Mouse (Mus musculus) G1E (cell line): ENCODE data around the gene Cabp4. TPM values are rescaled to one million over a fixed set of nuclear protein-coding genes. Genes with fewer than 3 reads are reported as not detected.

ENCODE experiments used
- ATAC-seq: 2 replicates; pipeline ENCODE4 v1.8.0; 2016; ENCODE audit warnings: mild to moderate bottlenecking; ENCODE audit not compliant: insufficient number of reproducible peaks, poor library complexity, low FRiP score, severe bottlenecking; ENCODE audit errors: extremely low read depth
- DNase-seq: peaks from one replicate; pipeline ENCODE4 v3.0.0; 2012; ENCODE audit warnings: low spot score
- H3K27me3 ChIP-seq: 2 replicates; pipeline ENCODE4 v1.6.1; 2012; ENCODE audit warnings: mild to moderate bottlenecking, low read length, inconsistent platforms; ENCODE audit not compliant: insufficient read depth
- H3K36me3 ChIP-seq: replicated peaks from 2 replicates; pipeline ENCODE3; 2012; ENCODE audit warnings: mild to moderate bottlenecking, inconsistent platforms
- H3K4me1 ChIP-seq: 2 replicates; pipeline ENCODE4 v1.6.1; 2012; ENCODE audit warnings: low read depth, low read length, inconsistent platforms, mixed read lengths; ENCODE audit not compliant: insufficient read depth
- H3K4me3 ChIP-seq: 2 replicates; pipeline ENCODE4 v1.5.1; 2012; ENCODE audit warnings: low read depth, mild to moderate bottlenecking, inconsistent platforms, low read length, moderate library complexity, mixed read lengths
- H3K9me3 ChIP-seq: replicated peaks from 2 replicates; pipeline ENCODE4 v1.6.1; 2012; ENCODE audit warnings: inconsistent platforms
- CTCF ChIP-seq: IDR thresholded peaks from 2 replicates; pipeline ENCODE4 v1.5.1; 2012; ENCODE audit warnings: low read depth, low read length, inconsistent platforms, mixed read lengths
- GATA1 ChIP-seq: IDR thresholded peaks from 2 replicates; pipeline ENCODE4 v1.6.1; 2012; ENCODE audit warnings: borderline replicate concordance, low read length, inconsistent platforms, mixed read lengths
- GATA2 ChIP-seq: IDR thresholded peaks from 2 replicates; pipeline ENCODE4 v1.6.1; 2012; ENCODE audit warnings: low read depth, low read length, inconsistent platforms, borderline replicate concordance
- POLR2AphosphoS5 ChIP-seq: IDR thresholded peaks from 2 replicates; pipeline ENCODE4 v1.6.1; 2012; ENCODE audit warnings: low read depth, low read length, inconsistent platforms; ENCODE audit not compliant: insufficient replicate concordance
- TAL1 ChIP-seq: conservative IDR thresholded peaks from 2 replicates; pipeline ENCODE4 v1.6.1; 2012; ENCODE audit warnings: low read depth, low read length, inconsistent platforms, mixed read lengths
- polyA plus RNA-seq: library from polyadenylated mRNA; stranded (reverse); fragments of >175 nt; gene quantifications from 2 replicates; pipeline ENCODE4 v1.2.3, GENCODE M21; 2012
- total RNA-seq, 2 experiments: library from RNA; stranded (forward) in 1 of 2; stranded (reverse) in 1 of 2; fragments of 200-1000 nt in 1 of 2; fragments of >200 nt in 1 of 2; fragmentation: Nextera tagmentation in 1 of 2; gene quantifications; 2 replicates each; pipeline ENCODE4 v1.2.3; 2014 to 2017

Cabp4 gene
- total and polyA plus RNA-seq, 3 experiments: 0.03 to 0.75 (median 0.11) TPM

- no peak for ATAC-seq
Measured at GRCm38 (mm10) chr19:4187303-4187702, 43.5 kb upstream of the Cabp4 start.

GRCm38 (mm10) chr19:4184976-4185975, 41.4 kb upstream of the Cabp4 start:
- DNase-seq (no peak), ATAC-seq (no peak)
- H3K4me3 ChIP-seq: no peak overlapping the region
- no peak for TF ChIP-seq POLR2AphosphoS5
- TF ChIP-seq TAL1: no peak
- TF ChIP-seq GATA2: no peak
- no peak for TF ChIP-seq GATA1
- no peak for TF ChIP-seq CTCF
- H3K4me1 ChIP-seq: peaks cover 43% of the 10 kb centered on the region
- no peaks in the 10 kb centered on the region for H3K9me3 ChIP-seq
- peaks cover 4% of the 10 kb centered on the region for H3K27me3 ChIP-seq
- H3K36me3 ChIP-seq: peaks cover 81% of the 10 kb centered on the region

More at GRCm38 (mm10) chr19:4187303-4187702, 43.5 kb upstream of the Cabp4 start:
- Histone ChIP-seq H3K9me3 (no peaks in the 10 kb centered on the region), H3K36me3 (peaks cover 72% of the 10 kb centered on the region), H3K27me3 (no peaks in the 10 kb centered on the region; the same call in 1 of the 2 replicates), H3K4me3 (no peak overlapping the region), H3K4me1 (peaks cover 52% of the 10 kb centered on the region)
- TF ChIP-seq CTCF (no peak), GATA2 (no peak), POLR2AphosphoS5 (no peak), GATA1 (no peak), TAL1 (no peak)
- DNase-seq: no peak

GRCm38 (mm10) chr19:4183689-4184088, 39.9 kb upstream of the Cabp4 start:
- Histone ChIP-seq H3K27me3 (peaks cover 10% of the 10 kb centered on the region), H3K4me3 (no peak overlapping the region), H3K9me3 (no peaks in the 10 kb centered on the region), H3K36me3 (peaks cover 70% of the 10 kb centered on the region), H3K4me1 (peaks cover 33% of the 10 kb centered on the region)
- no peak for DNase-seq
- no peak for ATAC-seq
- TF ChIP-seq POLR2AphosphoS5: no peak
- TF ChIP-seq GATA1: no peak
- TF ChIP-seq CTCF: no peak

GRCm38 (mm10) chr19:4181892-4182291, 38.1 kb upstream of the Cabp4 start:
- H3K9me3 ChIP-seq: no peaks in the 10 kb centered on the region
- peaks cover 17% of the 10 kb centered on the region for H3K27me3 ChIP-seq
- peaks cover 26% of the 10 kb centered on the region for H3K4me1 ChIP-seq
- DNase-seq (no peak), ATAC-seq (no peak)
- peaks cover 53% of the 10 kb centered on the region for H3K36me3 ChIP-seq
- TF ChIP-seq CTCF (no peak), POLR2AphosphoS5 (no peak), GATA1 (no peak), TAL1 (no peak), GATA2 (no peak)
- H3K4me3 ChIP-seq: no peak overlapping the region

GRCm38 (mm10) chr19:4180411-4180810, 36.6 kb upstream of the Cabp4 start:
- ATAC-seq: no peak
- Histone ChIP-seq H3K4me1 (peaks cover 21% of the 10 kb centered on the region), H3K36me3 (peaks cover 38% of the 10 kb centered on the region), H3K27me3 (peaks cover 28% of the 10 kb centered on the region), H3K9me3 (no peaks in the 10 kb centered on the region), H3K4me3 (no peak overlapping the region)
- TF ChIP-seq POLR2AphosphoS5 (no peak), GATA1 (no peak), TAL1 (no peak), GATA2 (no peak), CTCF (no peak)
- DNase-seq: no peak

GRCm38 (mm10) chr19:4175368-4175947, 31.6 kb upstream of the Cabp4 start, which contains the start of gene Carns1:
Gene Carns1, minus strand, starts transcription at chr19:4175479.
- H3K36me3 ChIP-seq: no peaks in the 10 kb centered on the region
- H3K4me1 ChIP-seq: peaks cover 25% of the 10 kb centered on the region
- no peak for ATAC-seq

More at GRCm38 (mm10) chr19:4175368-4175947, 31.6 kb upstream of the Cabp4 start, which contains the start of gene Carns1:
- peaks cover 70% of the 10 kb centered on the region for H3K27me3 ChIP-seq
- no peak for DNase-seq
- no peak within 1 kb of the TSS for H3K4me3 ChIP-seq
- H3K9me3 ChIP-seq: no peaks in the 10 kb centered on the region
- no peak for TF ChIP-seq POLR2AphosphoS5
- no peak for TF ChIP-seq CTCF
- TF ChIP-seq TAL1: no peak
- TF ChIP-seq GATA1: no peak
- no peak for TF ChIP-seq GATA2
